ENCODE assay signal across 14 mouse cellular contexts in the genomic region with DNA sequence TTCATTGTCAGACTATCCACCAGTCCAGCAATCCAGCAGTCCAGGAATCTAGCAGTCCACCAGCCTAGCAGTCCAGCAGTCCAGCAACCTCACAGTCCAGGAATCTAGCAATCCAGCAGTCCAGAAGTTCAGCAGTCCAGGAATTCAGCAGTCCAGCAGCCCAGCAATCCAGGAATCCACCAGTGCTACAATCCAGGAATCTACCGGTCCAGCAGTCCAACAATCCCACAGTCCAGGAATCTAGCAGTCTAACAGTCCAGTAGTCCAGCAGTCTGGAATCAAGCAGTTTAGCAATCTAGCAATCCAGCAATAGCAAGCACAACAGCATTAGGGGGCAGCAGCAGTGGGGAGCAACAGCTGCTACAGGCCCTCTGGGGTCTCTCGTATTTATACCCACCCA. TPM values are rescaled to one million over a fixed set of nuclear protein-coding genes. Genes with fewer than 3 reads are reported as not detected.
"Had no signal": no experiment of that assay in that cellular context is flagged by ENCODE, and none has a peak within 500 bp of the region (broad histone marks: within the 10 kb centered on the region; RNA-seq: fewer than 3 reads in every experiment).

No protein-coding gene starts in this region.

- H3K27me3 ChIP-seq: liver, embryonic 13.5 days; lung, embryonic 15.5 days; midbrain, embryonic 15.5 days; neural tube, embryonic 12.5 days had no signal

- H3K9me3 ChIP-seq: liver, embryonic 13.5 days; lung, embryonic 15.5 days; midbrain, embryonic 15.5 days; neural tube, embryonic 12.5 days had no signal

- H3K27ac ChIP-seq: hindbrain, postnatal 0 days; layer of hippocampus, adult 2 months; liver, embryonic 13.5 days; lung, embryonic 15.5 days; macrophage; midbrain, embryonic 15.5 days; neural tube, embryonic 12.5 days; stomach, postnatal 0 days had no signal

- DNase-seq: left cerebral cortex, postnatal 4 days; liver, embryonic 13.5 days; liver, postnatal 0 days; lung, postnatal 14 days; thymus, postnatal 14 days had no signal

- H3K4me3 ChIP-seq: layer of hippocampus, adult 2 months; liver, embryonic 13.5 days; lung, embryonic 15.5 days; megakaryocyte, embryonic 14.5 days; midbrain, embryonic 15.5 days; neural tube, embryonic 12.5 days had no signal

- H3K4me1 ChIP-seq: midbrain, embryonic 15.5 days; neural tube, embryonic 12.5 days had no signal

- H3K4me2 ChIP-seq: liver, embryonic 13.5 days; lung, embryonic 15.5 days; midbrain, embryonic 11.5 days; midbrain, embryonic 15.5 days; neural tube, embryonic 12.5 days had no signal

- H3K36me3 ChIP-seq: liver, embryonic 13.5 days; lung, embryonic 15.5 days; midbrain, embryonic 15.5 days; neural tube, embryonic 12.5 days had no signal

- ATAC-seq: hindbrain, postnatal 0 days; liver, postnatal 0 days; midbrain, embryonic 15.5 days had no signal

- H3K9ac ChIP-seq: liver, embryonic 13.5 days; liver, postnatal 0 days; lung, embryonic 15.5 days; midbrain, embryonic 15.5 days; neural tube, embryonic 12.5 days had no signal

RNA-seq across cellular contexts. Expression of gene Cnpy1, which starts 27.2 kb away (rescaled TPM):
- polyA plus RNA-seq: liver, postnatal 0 days; macrophage had no signal
